Mouse (Mus musculus): ENCODE data around the gene Mindy4.

Mindy4 gene

GRCm38 (mm10) chr6:55256500-55257191 is 53.5 kb downstream of the Mindy4 start:
- DNase-seq (ENCODE audit: low read depth, low spot score), result no peak

DNA sequence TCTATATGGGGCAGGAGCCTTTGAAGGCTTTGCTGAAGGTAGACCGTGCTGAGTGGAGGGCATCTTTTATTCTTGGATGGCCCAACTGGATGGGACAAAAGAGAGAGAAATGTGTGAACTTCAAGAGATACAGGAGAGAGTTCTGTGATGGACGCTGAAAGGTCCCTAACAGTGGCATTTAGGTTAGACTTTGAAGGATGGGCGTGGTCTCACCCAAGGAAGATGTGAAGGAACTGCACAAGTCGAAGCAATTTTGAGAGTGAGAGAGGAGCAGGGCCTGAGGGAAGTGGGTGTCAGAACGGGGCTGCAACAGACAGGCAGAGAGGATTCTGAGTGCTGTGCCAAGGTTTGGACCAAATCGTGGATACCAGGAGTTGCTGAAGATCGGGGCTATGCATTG is 54.1 kb downstream of the Mindy4 start:
- DNase-seq (ENCODE audit: low read depth, low spot score), result no peak

DNA sequence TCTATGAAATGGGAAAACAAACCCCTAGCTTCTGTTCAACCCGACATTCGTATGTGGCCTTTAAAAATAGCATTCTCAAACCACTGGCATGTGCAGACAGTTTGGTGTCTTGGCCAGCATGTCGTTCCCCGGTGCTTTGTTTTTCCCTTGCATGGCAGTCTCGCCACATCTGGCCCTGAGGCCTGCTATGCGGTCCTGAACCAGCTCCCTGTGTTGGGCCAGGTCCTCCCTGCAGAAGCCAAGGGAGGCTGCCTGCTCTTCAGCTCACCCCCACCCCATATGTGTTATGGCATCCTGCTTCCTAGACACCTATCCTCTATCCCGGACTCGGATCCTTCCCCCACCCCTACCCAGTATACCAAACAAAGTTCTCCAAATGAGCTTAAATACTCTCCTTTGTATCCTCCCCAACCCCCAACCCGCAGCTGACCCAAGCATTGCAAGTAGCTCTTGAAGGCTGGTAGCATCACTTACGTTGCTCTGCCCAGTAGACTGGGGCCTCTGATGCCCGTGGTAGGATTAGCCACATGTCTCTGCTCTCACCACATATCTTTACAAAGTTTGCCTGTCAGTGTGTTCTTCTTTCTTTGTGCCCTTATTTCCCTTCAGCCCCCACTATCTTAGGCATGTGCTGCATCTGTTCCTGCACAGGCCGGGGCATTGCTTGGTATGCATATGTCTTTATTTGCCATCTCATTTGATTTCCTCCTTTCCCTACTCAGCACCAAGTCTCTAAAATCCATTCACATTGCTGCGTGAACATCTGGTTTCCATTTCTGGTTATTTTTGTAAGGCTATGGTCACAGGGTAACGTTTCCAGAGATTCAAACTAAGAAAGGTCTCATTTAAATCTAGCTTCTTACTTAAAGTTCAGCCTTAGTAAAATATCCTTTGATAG is 55.5 kb downstream of the Mindy4 start:
- no peak for DNase-seq (ENCODE audit: low read depth, low spot score)

DNA sequence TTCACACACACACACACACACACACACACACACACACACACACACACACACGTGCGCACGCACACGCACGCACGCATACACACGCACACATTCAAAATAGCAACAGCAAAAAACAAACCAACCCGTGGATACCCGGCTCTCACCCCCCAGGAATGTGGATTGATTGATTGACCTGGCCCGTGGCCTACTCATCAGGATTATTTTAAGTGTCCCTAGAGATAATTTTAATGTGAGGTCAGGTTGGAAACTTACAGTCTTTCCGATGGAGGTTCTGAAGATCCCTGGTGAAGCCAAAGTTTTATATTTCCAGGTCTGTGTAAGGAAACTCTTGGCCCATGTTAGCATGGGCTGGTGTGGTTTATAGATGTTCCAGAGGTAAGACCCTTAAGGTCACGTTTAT is 59.0 kb downstream of the Mindy4 start:
- no peak for DNase-seq (ENCODE audit: low read depth, low spot score)

- no peak for DNase-seq (ENCODE audit: low read depth, low spot score)
Observed at GRCm38 (mm10) chr6:55263490-55264046, 60.4 kb downstream of the Mindy4 start.

DNA sequence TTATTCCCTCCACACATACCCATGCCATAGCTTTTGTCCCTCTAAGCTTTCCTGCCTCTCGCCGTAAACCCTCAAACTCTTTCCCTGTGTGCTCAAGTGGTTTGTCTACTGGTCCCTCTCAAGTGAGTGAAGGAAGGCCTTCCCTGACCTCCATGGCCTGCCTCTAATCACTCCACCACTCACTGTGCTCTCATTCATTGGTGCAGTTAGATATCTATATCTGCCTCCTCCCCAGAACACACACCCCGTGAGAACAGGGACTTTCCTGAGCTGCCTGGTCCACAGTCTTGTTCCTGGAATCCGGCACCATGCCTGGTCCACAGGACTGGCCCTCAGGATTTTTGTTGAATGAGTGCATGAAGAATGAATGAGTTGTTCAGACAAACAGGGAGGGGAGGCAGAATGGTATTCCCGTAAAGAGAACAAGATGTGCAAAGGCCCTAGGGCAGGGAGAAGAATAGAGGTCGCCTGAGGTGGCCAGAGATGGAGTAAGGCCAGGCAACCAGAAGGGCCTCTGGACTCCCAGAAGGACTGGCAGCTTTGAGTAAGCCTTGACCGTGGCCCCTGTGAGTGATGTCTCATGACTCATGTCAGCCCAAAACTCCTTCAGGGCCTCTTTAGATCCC is 61.7 kb downstream of the Mindy4 start:
- no peak for DNase-seq (ENCODE audit: low read depth, low spot score)

DNA sequence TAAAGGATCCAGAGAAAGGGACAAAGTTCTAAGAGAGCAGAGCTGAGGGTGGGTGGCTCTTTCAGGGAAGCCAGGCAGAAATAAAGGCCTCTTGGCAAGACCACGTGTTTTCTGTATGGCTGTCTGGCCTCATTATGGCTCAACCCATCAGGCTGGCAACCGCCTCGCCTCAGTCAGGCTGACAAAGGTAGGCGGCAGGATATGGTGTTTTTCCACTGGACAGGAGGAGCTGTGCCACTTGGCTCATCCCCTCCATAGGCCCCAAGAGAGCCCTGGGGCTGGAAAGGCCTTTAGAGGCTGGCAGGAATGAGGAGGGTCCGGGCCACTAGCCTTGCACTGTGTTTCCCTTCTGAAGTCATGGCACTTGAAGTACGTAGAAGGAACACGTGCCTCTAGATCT is 69.8 kb downstream of the Mindy4 start:
- no peak for DNase-seq (ENCODE audit: low read depth, low spot score)

GRCm38 (mm10) chr6:55273463-55273862 is 70.3 kb downstream of the Mindy4 start:
- DNase-seq (ENCODE audit: low read depth, low spot score), result no peak

GRCm38 (mm10) chr6:55275000-55275399 is 71.8 kb downstream of the Mindy4 start:
- no peak for DNase-seq (ENCODE audit: low read depth, low spot score)

- no peak for DNase-seq (ENCODE audit: low read depth, low spot score)
Observed at GRCm38 (mm10) chr6:55275786-55276185, 72.6 kb downstream of the Mindy4 start.

- no peak for DNase-seq (ENCODE audit: low read depth, low spot score)
Observed at GRCm38 (mm10) chr6:55276692-55277282, 73.6 kb downstream of the Mindy4 start.

DNA sequence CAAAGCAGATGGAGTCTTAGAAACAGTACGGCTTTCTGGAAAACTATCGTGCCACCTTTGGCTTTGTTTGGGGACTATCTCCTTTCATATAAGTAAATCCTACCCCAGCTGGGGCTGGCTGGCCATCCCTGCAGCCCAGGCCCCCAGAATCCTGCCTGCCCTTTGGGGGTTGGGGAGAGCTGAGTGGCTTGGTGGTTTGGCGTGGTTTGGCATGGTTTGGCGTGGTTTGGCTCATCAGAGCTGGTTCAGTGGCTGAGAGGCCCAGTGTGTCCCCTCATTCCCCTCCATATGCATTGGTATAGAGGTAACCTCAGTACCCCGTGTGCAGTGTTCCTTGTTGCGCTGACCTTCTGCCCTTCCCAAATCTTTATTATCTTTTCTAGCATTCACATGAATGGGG is 74.9 kb downstream of the Mindy4 start:
- no peak for DNase-seq (ENCODE audit: low read depth, low spot score)

- DNase-seq (ENCODE audit: low read depth, low spot score), result no peak
Observed at GRCm38 (mm10) chr6:55278520-55278919, 75.3 kb downstream of the Mindy4 start.

GRCm38 (mm10) chr6:55280979-55281378 is 77.8 kb downstream of the Mindy4 start:
- no peak for DNase-seq (ENCODE audit: low read depth, low spot score)

DNA sequence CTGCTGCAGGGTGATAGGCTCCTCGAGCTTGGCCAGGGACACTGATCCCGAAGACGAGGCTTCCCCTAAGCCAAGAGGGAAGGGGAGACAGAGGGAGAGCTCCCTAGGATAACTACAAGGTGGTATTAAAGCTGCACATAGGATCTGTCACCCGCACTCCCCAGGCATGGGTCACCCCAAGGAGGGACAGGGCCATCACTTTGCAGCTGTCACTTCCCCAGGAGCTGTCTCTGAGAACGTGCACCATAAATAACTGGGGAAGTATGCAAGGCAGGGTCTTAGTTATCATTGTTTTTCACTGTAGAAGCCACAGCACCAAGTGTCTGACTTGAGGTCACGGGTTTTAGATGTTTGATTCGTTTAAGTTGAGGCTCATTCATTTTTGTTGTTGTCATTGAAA is 78.5 kb downstream of the Mindy4 start:
- DNase-seq (ENCODE audit: low read depth, low spot score), result no peak

DNA sequence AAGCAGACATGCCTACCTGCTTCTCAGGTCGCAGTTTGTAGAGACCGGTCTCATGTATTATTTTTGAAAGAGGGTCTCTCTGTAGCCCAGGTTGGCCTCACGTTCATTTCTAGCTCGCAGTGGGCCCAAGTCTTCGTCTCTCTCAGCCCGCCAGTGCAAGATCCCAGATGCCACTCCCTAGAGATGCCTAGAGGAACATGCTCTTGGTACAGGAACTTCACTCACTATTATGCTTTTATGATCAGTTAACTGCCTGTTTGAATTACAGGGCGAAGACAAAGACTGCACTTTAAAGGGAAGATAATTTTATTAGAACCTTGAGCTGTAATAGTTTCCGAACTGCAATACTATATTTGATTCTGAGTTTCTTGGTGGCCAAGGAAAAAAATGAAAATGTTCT is 79.2 kb downstream of the Mindy4 start:
- DNase-seq (ENCODE audit: low read depth, low spot score), result no peak

- DNase-seq (ENCODE audit: low read depth, low spot score), result no peak
Observed at GRCm38 (mm10) chr6:55285218-55285617, 82.0 kb downstream of the Mindy4 start.

DNA sequence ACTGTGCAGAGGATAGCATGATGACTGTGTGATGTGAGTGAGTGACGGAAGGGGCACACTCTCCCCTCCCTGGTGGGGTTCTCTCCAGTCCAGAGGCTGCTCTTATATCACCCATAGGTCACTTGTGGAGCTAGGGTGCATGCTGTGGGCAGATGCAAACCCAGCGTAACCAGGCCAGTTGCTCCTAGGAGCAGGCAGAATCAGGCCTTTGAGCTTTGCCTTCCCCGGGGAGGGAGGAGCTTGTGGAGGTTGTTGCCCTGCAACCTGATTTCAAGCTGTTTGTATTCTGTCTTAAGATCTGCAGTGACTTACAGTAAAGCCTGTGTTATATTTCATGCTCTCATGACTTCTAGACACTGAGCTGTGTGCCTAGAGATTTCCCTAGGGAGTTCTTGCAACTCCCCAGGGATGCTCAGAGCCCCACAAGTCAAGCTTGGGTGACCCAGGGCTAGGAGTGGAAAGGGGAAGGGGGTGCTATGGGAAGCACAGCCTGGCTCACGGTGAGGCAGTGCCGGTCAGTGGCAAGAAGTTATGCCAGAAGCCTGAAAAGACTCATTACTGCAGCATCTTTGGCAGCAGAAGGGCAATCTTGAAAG is 84.9 kb downstream of the Mindy4 start:
- DNase-seq (ENCODE audit: low read depth, low spot score), result no peak

GRCm38 (mm10) chr6:55294549-55295131 is 91.5 kb downstream of the Mindy4 start:
- no peak for DNase-seq (ENCODE audit: low read depth, low spot score)

DNA sequence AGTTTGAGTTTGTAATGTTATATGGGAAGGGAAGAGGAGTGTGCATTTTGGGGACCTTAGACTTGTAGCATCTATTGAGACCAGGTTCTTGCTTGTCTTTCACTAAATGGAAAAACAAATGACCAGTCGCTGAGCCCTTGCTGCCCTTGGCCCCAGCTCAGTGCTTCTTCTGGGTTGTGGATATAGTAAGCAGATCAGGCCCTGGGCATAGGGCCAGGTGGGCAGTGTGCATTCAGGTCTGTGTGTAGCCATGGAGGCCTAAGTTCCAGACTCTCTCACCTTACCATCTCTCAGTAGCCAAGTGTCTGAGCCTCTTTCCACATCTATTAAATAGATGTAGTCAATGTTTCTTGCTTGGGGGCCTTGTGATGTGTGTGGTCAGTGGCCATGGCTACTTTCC is 92.1 kb downstream of the Mindy4 start:
- DNase-seq (ENCODE audit: low read depth, low spot score), result no peak

DNA sequence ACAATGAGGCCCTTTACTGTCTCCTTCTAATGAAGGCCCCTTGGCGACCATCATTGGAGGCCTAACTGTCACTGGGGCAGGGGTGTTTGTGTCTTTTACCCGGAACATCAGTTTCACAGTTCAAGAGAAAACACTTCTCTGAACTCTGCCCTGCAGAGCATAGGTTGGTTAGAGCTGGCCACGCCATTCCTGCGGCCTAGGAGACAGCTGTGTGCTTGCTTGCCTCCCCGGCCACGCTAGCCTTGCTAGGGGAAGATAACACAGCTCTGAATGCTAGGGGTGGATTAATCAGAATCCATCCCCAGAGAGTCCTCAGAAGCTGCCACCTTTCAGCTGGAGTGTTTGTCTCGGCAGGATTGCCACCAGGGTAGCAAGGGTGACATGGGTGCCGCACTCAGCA is 96.3 kb downstream of the Mindy4 start:
- DNase-seq (ENCODE audit: low read depth, low spot score), result no peak

Data from R1 (cell line).